Mouse (Mus musculus) MEL (cell line): ENCODE measurements around the gene Tex11. TPM values are rescaled to one million over a fixed set of nuclear protein-coding genes. Genes with fewer than 3 reads are reported as not detected.
A peak's percentile ranks its signal among the peaks of the same experiment; 100 is the strongest.
"Not testable (repeated sequence)": the region's sequence is repeated elsewhere in the genome, so short reads cannot be mapped to it uniquely, and the experiment has no call there.

Experiments used
- DNase-seq: peaks from one replicate; pipeline ENCODE4 v3.0.0; 2011; ENCODE audit warnings: low read depth, low spot score
- H3K27ac ChIP-seq: 2 replicates; pipeline ENCODE4 v1.5.1; 2012; ENCODE audit warnings: low read depth, mild to moderate bottlenecking, control low read depth, low read length, moderate library complexity; ENCODE audit not compliant: control insufficient read depth
- H3K27me3 ChIP-seq, 2 experiments: fragments of 150-350 bp in 1 of 2; sonication (generic) in 1 of 2; 2 replicates each; pipeline ENCODE4 v1.6.1; 2012; ENCODE audit warnings: low read length in 2 of 2, mild to moderate bottlenecking in 2 of 2, improper control_type of control experiment in 1 of 2, moderate library complexity in 1 of 2; ENCODE audit not compliant: insufficient read depth in 2 of 2, control insufficient read depth in 1 of 2
- H3K36me3 ChIP-seq, 2 experiments: 2 replicates each; pipeline ENCODE4 v1.6.1; 2012 to 2014; ENCODE audit warnings: low read length in 2 of 2, improper control_type of control experiment in 1 of 2, inconsistent platforms in 1 of 2, mild to moderate bottlenecking in 1 of 2; ENCODE audit not compliant: insufficient read depth in 2 of 2, control insufficient read depth in 1 of 2
- H3K4me1 ChIP-seq, 2 experiments: fragments of 150-350 bp in 1 of 2; sonication (generic) in 1 of 2; 2 replicates each; pipeline ENCODE4 v1.6.1; 2012; ENCODE audit warnings: low read length in 2 of 2, improper control_type of control experiment in 1 of 2, mild to moderate bottlenecking in 1 of 2; ENCODE audit not compliant: insufficient read depth in 2 of 2, control insufficient read depth in 1 of 2
- H3K4me3 ChIP-seq, 2 experiments: fragments of 150-350 bp in 1 of 2; sonication (generic) in 1 of 2; 2 replicates each; pipeline ENCODE4 v1.5.1; 2012; ENCODE audit warnings: low read depth in 2 of 2, low read length in 2 of 2, mild to moderate bottlenecking in 2 of 2, moderate library complexity in 2 of 2, control low read depth in 1 of 2, improper control_type of control experiment in 1 of 2; ENCODE audit not compliant: control insufficient read depth in 1 of 2, insufficient read depth in 1 of 2
- H3K79me2 ChIP-seq: 2 replicates; pipeline ENCODE4 v1.6.1; 2012; ENCODE audit warnings: mild to moderate bottlenecking, low read length, moderate library complexity; ENCODE audit not compliant: control insufficient read depth, poor library complexity, insufficient read depth
- H3K9ac ChIP-seq: 2 replicates; pipeline ENCODE4 v1.6.1; 2012; ENCODE audit warnings: low read depth, mild to moderate bottlenecking, control low read depth, low read length, moderate library complexity; ENCODE audit not compliant: control insufficient read depth, poor library complexity, severe bottlenecking
- H3K9me3 ChIP-seq: fragments of 150-350 bp; sonication (generic); replicated peaks from 2 replicates; pipeline ENCODE4 v1.6.1; 2012; ENCODE audit warnings: mild to moderate bottlenecking, low read length, improper control_type of control experiment, moderate library complexity; ENCODE audit not compliant: insufficient read depth
- CHD2 ChIP-seq: IDR thresholded peaks from 2 replicates; pipeline ENCODE4 v1.6.1; 2011; ENCODE audit warnings: low read length, improper control_type of control experiment
- ELF1 ChIP-seq: IDR thresholded peaks from 2 replicates; pipeline ENCODE4 v1.6.1; 2014; ENCODE audit warnings: low read depth, mild to moderate bottlenecking, inconsistent platforms, low read length, improper control_type of control experiment, moderate library complexity
- ETS1 ChIP-seq: IDR thresholded peaks from 2 replicates; pipeline ENCODE4 v1.6.1; 2012; ENCODE audit warnings: low read depth, mild to moderate bottlenecking, inconsistent platforms, low read length, improper control_type of control experiment, moderate library complexity
- GABPA ChIP-seq: IDR thresholded peaks from 2 replicates; pipeline ENCODE4 v1.6.1; 2012; ENCODE audit warnings: low read depth, mild to moderate bottlenecking, inconsistent platforms, low read length, improper control_type of control experiment, moderate library complexity
- GATA1 ChIP-seq: IDR thresholded peaks from 2 replicates; pipeline ENCODE4 v1.6.1; 2011; ENCODE audit warnings: low read depth, low read length, improper control_type of control experiment
- HCFC1 ChIP-seq: IDR thresholded peaks from 2 replicates; pipeline ENCODE4 v1.6.1; 2012; ENCODE audit warnings: low read depth, mild to moderate bottlenecking, inconsistent platforms, low read length, improper control_type of control experiment, moderate library complexity
- KAT2A ChIP-seq: conservative IDR thresholded peaks from 2 replicates; pipeline ENCODE4 v1.6.1; 2012; ENCODE audit warnings: low read depth, low read length, improper control_type of control experiment, inconsistent platforms
- MAFK ChIP-seq: IDR thresholded peaks from 2 replicates; pipeline ENCODE4 v1.6.1; 2011; ENCODE audit warnings: low read depth, mild to moderate bottlenecking, low read length, improper control_type of control experiment, borderline replicate concordance
- MEF2A ChIP-seq: IDR thresholded peaks from 2 replicates; pipeline ENCODE4 v1.6.1; 2014; ENCODE audit warnings: low read depth, mild to moderate bottlenecking, inconsistent platforms, low read length, improper control_type of control experiment; ENCODE audit not compliant: poor library complexity, insufficient replicate concordance, severe bottlenecking; ENCODE audit errors: extremely low read depth
- MYC ChIP-seq: IDR thresholded peaks from 2 replicates; pipeline ENCODE4 v1.6.1; 2011; ENCODE audit warnings: low read depth, mild to moderate bottlenecking, low read length, improper control_type of control experiment, moderate library complexity
- NELFE ChIP-seq: IDR thresholded peaks from 2 replicates; pipeline ENCODE4 v1.6.1; 2011; ENCODE audit warnings: low read depth, low read length, improper control_type of control experiment
- NRF1 ChIP-seq: IDR thresholded peaks from 2 replicates; pipeline ENCODE4 v1.6.1; 2014; ENCODE audit warnings: low read depth, mild to moderate bottlenecking, inconsistent platforms, low read length, improper control_type of control experiment, moderate library complexity; ENCODE audit not compliant: poor library complexity, insufficient read depth, severe bottlenecking
- POLR2AphosphoS2 ChIP-seq: IDR thresholded peaks from 2 replicates; pipeline ENCODE4 v1.6.1; 2011; ENCODE audit warnings: low read length, improper control_type of control experiment
- SIN3A ChIP-seq: IDR thresholded peaks from 2 replicates; pipeline ENCODE4 v1.6.1; 2012; ENCODE audit warnings: low read length, improper control_type of control experiment, inconsistent platforms
- TAL1 ChIP-seq: IDR thresholded peaks from 2 replicates; pipeline ENCODE4 v1.6.1; 2012; ENCODE audit warnings: mild to moderate bottlenecking, inconsistent platforms, low read length, moderate library complexity, mixed read lengths
- TCF12 ChIP-seq: IDR thresholded peaks from 2 replicates; pipeline ENCODE4 v1.6.1; 2014; ENCODE audit warnings: low read depth, mild to moderate bottlenecking, inconsistent platforms, low read length, improper control_type of control experiment, moderate library complexity
- USF1 ChIP-seq: IDR thresholded peaks from 2 replicates; pipeline ENCODE4 v1.6.1; 2014; ENCODE audit warnings: low read depth, mild to moderate bottlenecking, inconsistent platforms, low read length, improper control_type of control experiment, moderate library complexity
- USF2 ChIP-seq, 2 experiments: IDR thresholded peaks; 2 replicates each; pipeline ENCODE4 v1.6.1; 2011 to 2012; ENCODE audit warnings: improper control_type of control experiment in 2 of 2, low read length in 2 of 2, borderline replicate concordance in 1 of 2, inconsistent platforms in 1 of 2, low read depth in 1 of 2, mild to moderate bottlenecking in 1 of 2; ENCODE audit not compliant: insufficient read depth in 1 of 2
- ZMIZ1 ChIP-seq: IDR thresholded peaks from 2 replicates; pipeline ENCODE4 v1.6.1; 2012; ENCODE audit warnings: low read depth, mild to moderate bottlenecking, inconsistent platforms, low read length, improper control_type of control experiment, moderate library complexity
- polyA plus RNA-seq, 2 experiments: library from polyadenylated mRNA; stranded (reverse) in 1 of 2; unstranded in 1 of 2; fragments of >175 nt in 1 of 2; fragments of >200 nt in 1 of 2; gene quantifications; 2 replicates each; pipeline versions ENCODE4 v1.2.1 to v1.2.4; 2012; ENCODE audit warnings: low replicate concordance in 2 of 2, low read depth in 1 of 2; ENCODE audit not compliant: insufficient read length in 2 of 2, insufficient read depth in 1 of 2, missing spikeins in 1 of 2
- total RNA-seq: library from RNA; depleted of rRNA; stranded (reverse); fragments of 300-350 nt; gene quantifications from 2 replicates; pipeline ENCODE4 v1.2.3, GENCODE M21; 2012; rRNA removed

Tex11 gene
- total RNA-seq (not detected in 2 replicates), polyA plus RNA-seq (not detected)

DNA sequence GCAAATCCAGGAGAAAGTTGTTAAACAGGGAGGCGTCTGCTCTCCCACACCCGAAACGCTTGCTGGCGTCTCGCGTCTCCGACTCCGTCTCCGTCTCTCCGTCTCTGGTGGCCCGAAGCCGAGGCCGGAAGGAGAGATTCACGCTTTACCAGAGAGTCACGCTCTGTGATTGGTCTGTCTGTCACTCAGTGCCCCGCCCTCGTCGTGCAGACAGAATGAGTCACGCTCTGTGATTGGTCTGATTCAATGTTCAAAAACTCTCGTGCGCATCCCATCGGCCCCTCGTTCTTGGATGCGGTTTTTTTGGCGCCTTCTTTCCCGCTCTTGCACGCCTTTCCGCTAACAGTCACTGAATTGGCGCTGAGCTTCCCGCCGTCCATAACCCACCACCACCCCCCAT lies at the start of gene Tex11:
Gene Tex11, minus strand, starts transcription at position 127 of the 400 bp plus-strand sequence.
- no peaks in the 10 kb centered on the region for H3K79me2 ChIP-seq
- H3K4me3 ChIP-seq: no peak within 1 kb of the TSS
- no peak within 1 kb of the TSS for H3K27ac ChIP-seq
- no peaks in the 10 kb centered on the region; a peak in 1 of 4 replicates for H3K27me3 ChIP-seq
- DNase-seq: no peak
- H3K36me3 ChIP-seq: no peaks in the 10 kb centered on the region
- H3K9ac ChIP-seq: no peak within 1 kb of the TSS
- H3K4me1 ChIP-seq: no peaks in the 10 kb centered on the region
- H3K9me3 ChIP-seq: no peaks in the 10 kb centered on the region
- TF ChIP-seq TCF12 (no peak), KAT2A (no peak), USF2 (IDR thresholded peaks at IDR 0.05; ENCODE audit: borderline replicate concordance in 1 of 2, insufficient read depth in 1 of 2, low read depth in 1 of 2, low read length in 2 of 2) (no peak), HCFC1 (no peak), MYC (no peak), CHD2 (no peak), USF1 (no peak), MEF2A (no peak), SIN3A (no peak), ETS1 (no peak), NRF1 (no peak), ELF1 (no peak), MAFK (no peak), POLR2AphosphoS2 (no peak), GATA1 (no peak)
- TF ChIP-seq, all 39 proteins: peak for 0

DNA sequence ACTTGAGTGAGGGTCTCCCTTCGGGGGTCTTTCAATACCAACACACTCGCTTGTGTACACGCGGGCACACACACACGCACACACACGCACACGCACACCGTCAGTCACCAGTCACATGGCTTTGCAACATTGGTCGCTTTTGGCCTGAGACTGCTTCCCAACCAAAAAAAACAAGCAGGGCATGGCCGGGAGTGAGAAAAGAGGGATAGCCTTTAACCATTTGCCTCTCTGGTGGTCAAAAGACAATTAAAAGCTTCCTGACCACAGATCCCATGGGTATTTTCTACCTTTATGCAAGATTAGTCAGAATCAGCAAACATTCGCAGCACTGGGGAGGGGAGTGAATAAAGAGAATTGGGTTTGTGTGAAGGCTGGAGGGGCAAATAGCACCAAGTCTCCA lies 26.5 kb upstream of the Tex11 start, which contains the start of gene Slc7a3:
Gene Slc7a3, minus strand, starts transcription at position 101 of the 400 bp plus-strand sequence.
- H3K4me3 ChIP-seq: peak within 1 kb of the TSS; percentile 65 to 90
- DNase-seq: no peak
- TF ChIP-seq TCF12 (no peak), GABPA (no peak), MYC (no peak), KAT2A (no peak), ZMIZ1 (no peak), TAL1 (no peak), NELFE (no peak)
- H3K27ac ChIP-seq: no peak within 1 kb of the TSS
- peaks cover 0 to 5% of the 10 kb centered on the region in 2 experiments; a peak in 1 of 4 replicates for H3K4me1 ChIP-seq
- H3K79me2 ChIP-seq: no peaks in the 10 kb centered on the region; the same call in 1 of the 2 replicates
- H3K9me3 ChIP-seq: no peaks in the 10 kb centered on the region
- no peaks in the 10 kb centered on the region for H3K27me3 ChIP-seq
- H3K9ac ChIP-seq: peak within 1 kb of the TSS; percentile 68
- H3K36me3 ChIP-seq: no peaks in the 10 kb centered on the region

DNA sequence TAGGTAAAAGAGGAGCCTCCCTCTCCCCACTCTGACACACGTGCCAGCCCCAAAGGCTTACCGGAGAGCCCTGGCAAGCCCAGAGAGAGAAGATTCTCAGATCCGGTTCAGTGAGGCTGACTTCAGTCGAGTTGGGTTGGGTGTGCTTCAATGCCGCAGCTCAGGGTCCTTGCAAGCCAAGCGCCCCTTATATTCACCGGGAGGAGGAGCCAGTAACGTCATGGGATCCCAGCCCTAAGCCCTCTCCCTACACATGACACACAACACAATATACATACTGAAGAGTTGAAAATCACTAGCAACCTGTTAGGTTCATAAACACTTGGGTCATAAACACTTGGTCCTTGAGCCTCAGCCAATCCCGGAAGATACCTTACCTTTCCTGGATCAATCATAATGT lies 25.7 kb upstream of the Tex11 start:
- DNase-seq: peak; percentile 24
- not testable (repeated sequence) for H3K36me3 ChIP-seq, H3K27me3 ChIP-seq, H3K79me2 ChIP-seq, H3K27ac ChIP-seq, H3K9me3 ChIP-seq, H3K4me1 ChIP-seq
- Histone ChIP-seq H3K4me3 (peak overlapping the region; percentile 65 to 90), H3K9ac (peak overlapping the region; percentile 68)
